Mouse (Mus musculus) B cell, adult 2 months (primary cell): ENCODE results near the gene Ncor1.
"Not testable (repeated sequence)": the region's sequence is repeated elsewhere in the genome, so short reads cannot be mapped to it uniquely, and the experiment has no call there.

Experiments used
- DNase-seq, 2 experiments: peaks; one replicate each; pipeline ENCODE4 v3.0.0; 2022

Gene Ncor1

GRCm38 (mm10) chr11:62343002-62343401 is 115.3 kb downstream of the Ncor1 start:
- DNase-seq = no peak

GRCm38 (mm10) chr11:62332228-62332627 is 126.1 kb downstream of the Ncor1 start:
- no peak for DNase-seq

- DNase-seq = no peak
Measured at GRCm38 (mm10) chr11:62331141-62331540, 127.2 kb downstream of the Ncor1 start.

- no peak for DNase-seq
Measured at GRCm38 (mm10) chr11:62323659-62324058, 134.7 kb downstream of the Ncor1 start.

- no peak for DNase-seq
Measured at GRCm38 (mm10) chr11:62320097-62320496, 138.2 kb downstream of the Ncor1 start.

GRCm38 (mm10) chr11:62317746-62318145 is 140.6 kb downstream of the Ncor1 start:
- DNase-seq = no peak

GRCm38 (mm10) chr11:62314984-62315383 is 143.4 kb downstream of the Ncor1 start:
- DNase-seq = no peak

- no peak for DNase-seq
Measured at GRCm38 (mm10) chr11:62309296-62309695, 149.0 kb downstream of the Ncor1 start.

- no peak for DNase-seq
Measured at GRCm38 (mm10) chr11:62305866-62306265, 152.5 kb downstream of the Ncor1 start.

- DNase-seq = no peak
Measured at GRCm38 (mm10) chr11:62298883-62299282, 159.5 kb downstream of the Ncor1 start.

GRCm38 (mm10) chr11:62294121-62294520 is 164.2 kb downstream of the Ncor1 start:
- no peak for DNase-seq

GRCm38 (mm10) chr11:62287700-62288099 is 170.6 kb downstream of the Ncor1 start:
- no peak for DNase-seq

- no peak for DNase-seq
Measured at GRCm38 (mm10) chr11:62285020-62285419, 173.3 kb downstream of the Ncor1 start.

- not testable (repeated sequence) for DNase-seq
Measured at GRCm38 (mm10) chr11:62284020-62284419, 174.3 kb downstream of the Ncor1 start.

GRCm38 (mm10) chr11:62281601-62281997 is 176.7 kb downstream of the Ncor1 start:
- no peak for DNase-seq

- DNase-seq = peak; percentile 93
Measured at GRCm38 (mm10) chr11:62280675-62281600, 177.4 kb downstream of the Ncor1 start, which contains the start of the genes Zswim7 and Ttc19. Gene Zswim7 (minus strand): TSS chr11:62281375. Gene Ttc19 (plus strand): TSS chr11:62281473.

- DNase-seq = peak; percentile 75 to 76
Measured at GRCm38 (mm10) chr11:62278027-62278426, 180.3 kb downstream of the Ncor1 start.

GRCm38 (mm10) chr11:62277086-62277485 is 181.3 kb downstream of the Ncor1 start:
- no peak for DNase-seq

- DNase-seq = no peak
Measured at GRCm38 (mm10) chr11:62270851-62271250, 187.5 kb downstream of the Ncor1 start.

- no peak for DNase-seq
Measured at GRCm38 (mm10) chr11:62269097-62269496, 189.2 kb downstream of the Ncor1 start.

- DNase-seq = no peak
Measured at GRCm38 (mm10) chr11:62268381-62268780, 190.0 kb downstream of the Ncor1 start.

GRCm38 (mm10) chr11:62266466-62267214 is 191.7 kb downstream of the Ncor1 start:
- DNase-seq = no peak
